Mouse (Mus musculus): ENCODE measurements around the gene Bcr. TPM values are rescaled to one million over a fixed set of nuclear protein-coding genes. Genes with fewer than 3 reads are reported as not detected.

Gene Bcr
- polyA plus RNA-seq, 1 experiment from 2014 or later, result 9.1 TPM

- Histone ChIP-seq H3K27ac (peak within 1 kb of the TSS; percentile 97), H3K4me3 (peak within 1 kb of the TSS; percentile 83), H3K36me3 (no peaks in the 10 kb centered on the region), H3K27me3 (no peaks in the 10 kb centered on the region), H3K9ac (peak within 1 kb of the TSS; percentile 90), H3K9me3 (no peaks in the 10 kb centered on the region), H3K4me2 (replicated peaks) (peak within 1 kb of the TSS; percentile 76), H3K4me1 (peaks cover 9% of the 10 kb centered on the region)
- WGBS, result under 1% methylated on average over 64 of the region's 80 CpGs
- ATAC-seq (ENCODE audit: low FRiP score, low read depth), result peak; percentile 99
Observed at GRCm38 (mm10) chr10:75211807-75212645, 151.6 kb downstream of the Bcr start, which contains the start of gene Specc1l. Specc1l (plus strand) TSS chr10:75212073.

- H3K4me2 ChIP-seq (replicated peaks), result peak overlapping the region; percentile 76
- ATAC-seq (ENCODE audit: low FRiP score, low read depth), result no peak
- peak overlapping the region; percentile 83 for H3K4me3 ChIP-seq
- H3K27me3 ChIP-seq, result no peaks in the 10 kb centered on the region
- no peaks in the 10 kb centered on the region for H3K9me3 ChIP-seq
- no peak overlapping the region; the same call in 1 of the 2 replicates for H3K27ac ChIP-seq
- H3K4me1 ChIP-seq, result peaks cover 9% of the 10 kb centered on the region
- 42% methylated on average over 7 of the region's 7 CpGs for WGBS
- no peaks in the 10 kb centered on the region for H3K36me3 ChIP-seq
- H3K9ac ChIP-seq, result peak overlapping the region; percentile 90
Observed at GRCm38 (mm10) chr10:75212981-75213380, 152.6 kb downstream of the Bcr start.

GRCm38 (mm10) chr10:75220722-75221121, 160.3 kb downstream of the Bcr start:
- no peaks in the 10 kb centered on the region for H3K9me3 ChIP-seq
- no peak overlapping the region for H3K27ac ChIP-seq
- H3K9ac ChIP-seq, result no peak overlapping the region
- no peaks in the 10 kb centered on the region for H3K27me3 ChIP-seq
- 91% methylated on average over 3 of the region's 3 CpGs for WGBS
- H3K36me3 ChIP-seq, result no peaks in the 10 kb centered on the region
- H3K4me1 ChIP-seq, result peaks cover 32% of the 10 kb centered on the region
- H3K4me3 ChIP-seq, result no peak overlapping the region
- H3K4me2 ChIP-seq (replicated peaks), result no peak overlapping the region
- no peak for ATAC-seq (ENCODE audit: low FRiP score, low read depth)

GRCm38 (mm10) chr10:75221936-75222610, 161.7 kb downstream of the Bcr start:
- 74% methylated on average over 4 of the region's 4 CpGs for WGBS
- H3K36me3 ChIP-seq, result no peaks in the 10 kb centered on the region
- no peak overlapping the region for H3K4me2 ChIP-seq (replicated peaks)
- ATAC-seq (ENCODE audit: low FRiP score, low read depth), result no peak
- H3K4me1 ChIP-seq, result peaks cover 32% of the 10 kb centered on the region
- H3K4me3 ChIP-seq, result no peak overlapping the region
- no peaks in the 10 kb centered on the region for H3K27me3 ChIP-seq
- H3K9ac ChIP-seq, result no peak overlapping the region
- no peaks in the 10 kb centered on the region for H3K9me3 ChIP-seq
- no peak overlapping the region; the same call in 1 of the 2 replicates for H3K27ac ChIP-seq

- Histone ChIP-seq H3K4me2 (replicated peaks) (no peak overlapping the region), H3K4me1 (peaks cover 32% of the 10 kb centered on the region), H3K9ac (no peak overlapping the region), H3K9me3 (no peaks in the 10 kb centered on the region), H3K36me3 (no peaks in the 10 kb centered on the region), H3K4me3 (no peak overlapping the region), H3K27ac (peak overlapping the region; percentile 58), H3K27me3 (no peaks in the 10 kb centered on the region)
- 69% methylated on average over 5 of the region's 5 CpGs for WGBS
- no peak for ATAC-seq (ENCODE audit: low FRiP score, low read depth)
Observed at GRCm38 (mm10) chr10:75222611-75222998, 162.2 kb downstream of the Bcr start.

- no peak overlapping the region for H3K4me3 ChIP-seq
- no peak overlapping the region for H3K9ac ChIP-seq
- H3K27me3 ChIP-seq, result no peaks in the 10 kb centered on the region
- WGBS, result 76% methylated on average over 3 of the region's 3 CpGs
- H3K4me2 ChIP-seq (replicated peaks), result no peak overlapping the region
- no peaks in the 10 kb centered on the region for H3K9me3 ChIP-seq
- peaks cover 32% of the 10 kb centered on the region for H3K4me1 ChIP-seq
- ATAC-seq (ENCODE audit: low FRiP score, low read depth), result no peak
- H3K27ac ChIP-seq, result peak overlapping the region; percentile 10; the same call in 1 of the 2 replicates
- H3K36me3 ChIP-seq, result peaks cover 6% of the 10 kb centered on the region; the same call in 1 of the 2 replicates
Observed at GRCm38 (mm10) chr10:75224154-75224553, 163.8 kb downstream of the Bcr start.

GRCm38 (mm10) chr10:75224630-75225029, 164.2 kb downstream of the Bcr start:
- H3K4me3 ChIP-seq, result no peak overlapping the region
- no peaks in the 10 kb centered on the region for H3K27me3 ChIP-seq
- ATAC-seq (ENCODE audit: low FRiP score, low read depth), result no peak
- H3K9ac ChIP-seq, result no peak overlapping the region
- H3K4me1 ChIP-seq, result peaks cover 32% of the 10 kb centered on the region
- no peak overlapping the region for H3K27ac ChIP-seq
- H3K9me3 ChIP-seq, result no peaks in the 10 kb centered on the region
- peaks cover 6% of the 10 kb centered on the region; the same call in 1 of the 2 replicates for H3K36me3 ChIP-seq
- H3K4me2 ChIP-seq (replicated peaks), result no peak overlapping the region
- WGBS, result no CpG with 5 or more reads among the region's 2 CpGs

- no peaks in the 10 kb centered on the region for H3K9me3 ChIP-seq
- peaks cover 23% of the 10 kb centered on the region for H3K36me3 ChIP-seq
- no peaks in the 10 kb centered on the region for H3K27me3 ChIP-seq
- H3K27ac ChIP-seq, result no peak overlapping the region
- H3K4me2 ChIP-seq (replicated peaks), result no peak overlapping the region
- 87% methylated on average over 3 of the region's 3 CpGs for WGBS
- ATAC-seq (ENCODE audit: low FRiP score, low read depth), result no peak
- no peak overlapping the region for H3K4me3 ChIP-seq
- H3K4me1 ChIP-seq, result peaks cover 15% of the 10 kb centered on the region
- no peak overlapping the region for H3K9ac ChIP-seq
Observed at GRCm38 (mm10) chr10:75227381-75227780, 167.0 kb downstream of the Bcr start.

GRCm38 (mm10) chr10:75230572-75230971, 170.2 kb downstream of the Bcr start:
- 76% methylated on average over 4 of the region's 4 CpGs for WGBS
- no peak for ATAC-seq (ENCODE audit: low FRiP score, low read depth)
- no peaks in the 10 kb centered on the region for H3K9me3 ChIP-seq
- H3K4me2 ChIP-seq (replicated peaks), result no peak overlapping the region
- H3K27ac ChIP-seq, result no peak overlapping the region
- H3K36me3 ChIP-seq, result peaks cover 34% of the 10 kb centered on the region
- no peaks in the 10 kb centered on the region for H3K4me1 ChIP-seq
- no peak overlapping the region for H3K4me3 ChIP-seq
- H3K9ac ChIP-seq, result no peak overlapping the region
- no peaks in the 10 kb centered on the region for H3K27me3 ChIP-seq

GRCm38 (mm10) chr10:75231876-75232275, 171.5 kb downstream of the Bcr start:
- no peak overlapping the region for H3K4me3 ChIP-seq
- no peak overlapping the region for H3K27ac ChIP-seq
- H3K9ac ChIP-seq, result no peak overlapping the region
- H3K4me2 ChIP-seq (replicated peaks), result no peak overlapping the region
- 94% methylated on average over 1 of the region's 1 CpGs for WGBS
- peaks cover 44% of the 10 kb centered on the region for H3K36me3 ChIP-seq
- H3K9me3 ChIP-seq, result no peaks in the 10 kb centered on the region
- H3K27me3 ChIP-seq, result no peaks in the 10 kb centered on the region
- no peaks in the 10 kb centered on the region for H3K4me1 ChIP-seq
- ATAC-seq (ENCODE audit: low FRiP score, low read depth), result no peak

GRCm38 (mm10) chr10:75232612-75233155, 172.3 kb downstream of the Bcr start:
- Histone ChIP-seq H3K4me2 (replicated peaks) (no peak overlapping the region), H3K4me3 (no peak overlapping the region), H3K27ac (no peak overlapping the region), H3K36me3 (peaks cover 51% of the 10 kb centered on the region), H3K27me3 (no peaks in the 10 kb centered on the region), H3K4me1 (no peaks in the 10 kb centered on the region), H3K9me3 (no peaks in the 10 kb centered on the region), H3K9ac (no peak overlapping the region)
- no peak for ATAC-seq (ENCODE audit: low FRiP score, low read depth)
- WGBS, result 95% methylated on average over 4 of the region's 4 CpGs

- Histone ChIP-seq H3K4me3 (no peak overlapping the region), H3K4me2 (replicated peaks) (no peak overlapping the region), H3K4me1 (no peaks in the 10 kb centered on the region), H3K9ac (no peak overlapping the region), H3K36me3 (peaks cover 52% of the 10 kb centered on the region), H3K27ac (no peak overlapping the region), H3K27me3 (no peaks in the 10 kb centered on the region), H3K9me3 (no peaks in the 10 kb centered on the region)
- peak; percentile 78; the same call in 1 of the 2 replicates for ATAC-seq (ENCODE audit: low FRiP score, low read depth)
- 77% methylated on average over 2 of the region's 2 CpGs for WGBS
Observed at GRCm38 (mm10) chr10:75233489-75233888, 173.1 kb downstream of the Bcr start.
